Mouse (Mus musculus) yolk sac, embryonic 10.5 days (tissue): ENCODE data around the gene Fbxo46.
A peak's percentile ranks its signal among the peaks of the same experiment; 100 is the strongest.

ENCODE experiments used
- DNase-seq: peaks from one replicate; pipeline ENCODE4 v3.0.0-alpha.2; 2017; ENCODE audit warnings: low spot score

Fbxo46 gene

DNA sequence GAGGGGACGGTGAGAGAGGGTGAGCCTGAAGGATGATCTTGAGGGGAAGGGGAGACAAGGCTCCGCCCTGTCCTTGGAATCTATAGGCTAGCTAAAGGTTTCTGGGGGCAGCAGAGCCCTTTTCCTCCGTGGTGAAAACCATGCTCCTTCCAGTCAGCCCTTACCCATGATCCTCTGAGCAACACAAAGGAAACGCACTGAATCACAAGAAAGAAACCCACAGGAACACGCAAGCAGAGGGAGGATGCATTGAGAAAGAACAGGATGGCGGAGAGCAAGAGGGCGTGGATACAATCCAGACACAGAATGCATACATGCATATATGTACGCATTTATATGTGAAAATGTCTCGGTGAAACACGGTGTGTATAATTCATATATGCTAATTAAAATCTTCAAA, 49.8 kb downstream of the Fbxo46 start:
- no peak for DNase-seq

GRCm38 (mm10) chr7:19170142-19170541, 50.5 kb downstream of the Fbxo46 start:
- DNase-seq: no peak

- no peak for DNase-seq
Observed at GRCm38 (mm10) chr7:19171831-19172230, 52.2 kb downstream of the Fbxo46 start.

DNA sequence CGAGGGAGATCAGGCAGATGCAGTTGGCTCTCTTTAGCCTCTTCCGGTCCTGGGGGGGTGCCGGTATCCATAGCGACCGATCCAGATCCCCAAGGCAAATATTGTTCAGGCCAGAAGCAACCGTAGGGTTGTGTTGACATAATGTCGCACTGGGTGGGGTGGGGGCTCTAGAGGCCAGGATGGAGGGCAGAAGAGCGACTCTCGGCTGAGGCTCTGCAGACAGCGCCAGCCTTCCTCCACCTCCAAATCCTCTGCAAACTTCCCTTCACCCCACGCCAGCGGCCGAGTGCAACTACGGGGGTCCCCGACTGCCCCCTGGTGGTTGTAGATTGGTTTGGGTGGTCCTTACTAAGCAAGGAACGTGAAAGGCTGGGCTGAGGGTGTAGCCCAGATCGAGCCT, 53.2 kb downstream of the Fbxo46 start:
- DNase-seq: peak; percentile 63

- no peak for DNase-seq
Observed at GRCm38 (mm10) chr7:19175708-19176515, 56.3 kb downstream of the Fbxo46 start, which contains the start of gene Eml2. TSS of gene Eml2 (plus strand) at chr7:19176421.

- DNase-seq: no peak
Observed at GRCm38 (mm10) chr7:19176516-19176947, 56.9 kb downstream of the Fbxo46 start.

GRCm38 (mm10) chr7:19177216-19177615, 57.6 kb downstream of the Fbxo46 start:
- DNase-seq: no peak

DNA sequence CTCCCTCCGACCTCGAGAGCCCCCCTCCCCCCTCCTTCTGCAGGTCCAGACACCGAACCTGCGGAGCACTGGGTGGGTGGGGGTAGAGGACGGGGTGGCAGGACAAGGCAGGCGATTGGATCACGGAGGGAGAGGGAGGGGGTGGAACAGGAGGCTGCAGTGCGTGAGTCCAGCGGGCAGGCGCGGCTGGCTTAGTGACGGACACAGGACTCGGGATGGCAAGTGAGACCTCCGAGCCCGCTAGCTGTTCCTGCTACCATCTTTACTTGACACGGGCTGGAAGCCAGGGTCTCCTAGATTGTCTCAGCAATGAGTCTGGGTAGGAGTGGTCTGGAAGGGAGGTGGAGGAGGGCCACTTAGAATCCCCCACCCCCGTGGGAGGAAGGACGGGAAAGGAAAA, 58.4 kb downstream of the Fbxo46 start:
- no peak for DNase-seq

DNA sequence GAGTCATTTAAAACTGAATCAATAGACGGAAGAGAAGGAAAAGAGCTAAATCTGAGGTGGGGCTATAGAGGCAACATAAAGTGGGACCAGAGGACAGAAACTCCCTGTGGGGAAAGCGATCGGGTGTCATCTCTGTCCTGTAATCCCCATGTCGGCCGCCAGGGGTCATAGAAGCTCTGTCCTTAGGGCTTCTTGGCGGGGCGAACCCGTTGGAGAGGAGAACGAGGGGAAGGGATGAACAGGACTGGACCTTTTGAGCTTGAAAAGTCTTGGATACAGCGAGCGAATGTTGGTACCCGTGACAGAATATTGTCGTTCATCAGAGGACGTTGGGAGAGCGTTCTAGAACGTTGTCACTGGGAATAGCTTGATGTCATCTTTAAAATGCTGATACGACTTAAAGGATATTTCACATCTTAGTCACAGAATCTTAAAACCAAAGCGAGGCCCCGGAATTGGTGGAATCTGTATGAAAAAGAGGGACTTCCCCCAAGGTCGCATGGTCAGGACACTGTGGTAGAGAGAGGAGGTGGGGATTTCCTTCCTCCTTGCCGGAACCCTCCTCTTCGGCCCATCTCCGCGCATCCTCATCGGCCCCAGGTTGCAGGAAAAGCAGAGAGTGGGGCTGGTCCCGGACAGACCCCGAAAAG, 58.9 kb downstream of the Fbxo46 start:
- peak; percentile 48 for DNase-seq

DNA sequence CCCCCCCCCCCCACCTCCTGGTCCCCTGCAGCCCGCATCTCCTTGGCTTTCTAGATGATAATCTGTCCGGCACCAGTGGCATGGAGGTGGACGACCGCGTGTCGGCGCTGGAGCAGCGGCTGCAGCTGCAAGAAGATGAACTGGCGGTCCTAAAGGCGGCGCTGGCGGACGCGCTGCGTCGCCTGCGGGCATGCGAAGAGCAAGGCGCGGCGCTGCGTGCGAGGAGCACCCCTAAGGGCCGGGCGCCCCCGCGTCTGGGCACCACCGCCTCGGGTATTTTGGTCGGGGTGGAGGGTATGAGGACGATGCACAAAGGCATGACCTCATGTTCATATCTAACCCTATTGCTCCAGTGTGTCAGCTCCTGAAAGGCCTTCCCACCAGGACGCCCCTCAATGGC, 59.5 kb downstream of the Fbxo46 start:
- peak; percentile 43 for DNase-seq

DNA sequence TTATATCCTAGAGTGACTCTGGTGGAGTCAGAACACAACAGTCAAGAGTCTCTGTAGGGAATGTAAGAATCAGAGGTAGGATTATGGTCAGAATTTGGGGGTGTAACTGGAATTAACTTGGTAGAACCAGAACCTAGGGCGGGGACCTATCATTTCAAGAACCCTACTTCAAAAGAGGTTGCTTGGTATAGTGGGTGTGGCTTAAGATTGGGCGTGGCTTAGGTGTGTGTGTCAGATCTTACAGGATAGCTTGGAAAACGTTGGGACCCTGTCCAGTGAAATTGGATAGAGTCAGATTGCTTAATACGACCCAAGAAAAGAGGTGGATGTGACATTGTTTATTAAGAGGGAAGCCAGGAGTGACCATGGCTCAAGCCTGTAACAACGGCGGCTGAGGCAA, 60.3 kb downstream of the Fbxo46 start:
- no peak for DNase-seq

DNA sequence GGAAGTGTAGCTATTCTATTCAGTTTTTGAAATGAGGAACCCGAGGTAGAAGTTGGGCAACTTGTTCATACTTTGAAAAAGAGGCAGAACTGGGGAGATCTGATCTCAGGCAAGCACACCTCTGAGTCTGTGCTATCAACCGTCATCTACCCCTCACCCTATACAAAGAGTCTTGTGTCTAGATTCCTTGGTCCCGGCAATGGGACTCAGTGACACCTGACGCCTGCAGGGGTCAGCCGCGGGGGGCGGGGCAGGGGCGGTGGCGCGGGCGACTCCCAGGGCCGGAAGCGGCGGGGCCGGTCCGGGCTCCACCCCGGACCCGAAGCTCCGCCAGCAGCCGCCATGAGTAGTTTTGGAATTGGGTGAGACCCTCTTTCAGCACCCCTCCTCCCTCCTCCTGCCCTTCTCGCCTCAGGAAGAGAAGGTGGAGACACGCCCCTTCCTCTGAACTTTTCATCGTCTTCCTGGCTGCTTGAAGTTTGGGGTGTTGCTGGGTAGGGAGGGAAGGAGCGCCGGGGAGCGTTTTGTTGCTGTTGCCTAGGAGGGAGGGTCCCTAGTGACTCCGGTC, 61.3 kb downstream of the Fbxo46 start:
- peak; percentile 73 for DNase-seq

GRCm38 (mm10) chr7:19184250-19184649, 64.6 kb downstream of the Fbxo46 start:
- no peak for DNase-seq

- DNase-seq: no peak
Observed at GRCm38 (mm10) chr7:19184758-19185157, 65.1 kb downstream of the Fbxo46 start.
